Mouse (Mus musculus) adipose tissue, adult 10 weeks (tissue): ENCODE results near the gene Casd1. TPM values are rescaled to one million over a fixed set of nuclear protein-coding genes. Genes with fewer than 3 reads are reported as not detected.

Experiments used
- polyA plus RNA-seq: library from polyadenylated mRNA; stranded (reverse); fragments of 350-450 nt; fragmentation: Illumina TruSeq; extraction: RNeasy Lipid Tissue Mini Kit (QIAGEN cat#74804); gene quantifications from one replicate; pipeline ENCODE4 v1.2.3, GENCODE M21; 2014; ENCODE audit warnings: low read depth, low replicate concordance

Casd1 gene
- 22.5 TPM for polyA plus RNA-seq

DNA sequence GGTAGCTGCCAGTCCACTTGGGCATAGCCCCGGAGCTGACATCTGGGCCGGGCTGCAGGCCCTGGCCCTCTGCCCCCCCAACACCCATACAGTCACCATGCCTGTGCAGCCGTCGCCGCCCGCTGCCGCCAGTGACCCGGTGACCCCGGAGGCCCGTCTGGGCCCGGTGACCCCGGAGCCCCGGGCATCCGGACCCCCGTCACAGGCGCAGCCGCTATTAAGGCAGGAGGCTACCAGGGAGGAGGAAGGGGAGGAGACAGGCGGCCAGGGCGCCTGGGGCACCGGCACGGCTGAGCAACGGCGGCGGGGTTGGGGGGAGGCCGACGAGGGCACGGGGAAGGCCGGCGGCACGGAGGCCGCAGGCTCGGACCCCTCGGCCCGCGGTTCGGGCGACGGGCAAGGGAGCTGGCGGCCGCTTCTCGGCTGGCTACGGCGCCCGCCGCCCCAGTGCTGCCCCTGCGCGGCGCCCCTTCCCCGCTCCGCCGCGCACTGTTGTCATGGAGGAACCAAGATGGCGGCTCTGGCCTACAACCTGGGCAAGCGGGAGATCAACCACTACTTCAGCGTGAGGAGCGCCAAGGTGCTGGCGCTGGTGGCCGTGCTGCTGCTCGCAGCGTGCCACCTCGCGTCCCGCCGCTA, at the start of gene Casd1:
Gene Casd1, plus strand, starts transcription at position 182 of the 639 bp plus-strand sequence.

Other genes with a start within 250 kb of the Casd1 start
- gene Col1a2, start 96.0 kb upstream of the Casd1 start, polyA plus RNA-seq, result 279 TPM
- 45.8 TPM for gene Sgce, start 146.4 kb downstream of the Casd1 start, polyA plus RNA-seq
- 1.4 TPM for gene Peg10, start 146.5 kb downstream of the Casd1 start, polyA plus RNA-seq